In the genomic region with DNA sequence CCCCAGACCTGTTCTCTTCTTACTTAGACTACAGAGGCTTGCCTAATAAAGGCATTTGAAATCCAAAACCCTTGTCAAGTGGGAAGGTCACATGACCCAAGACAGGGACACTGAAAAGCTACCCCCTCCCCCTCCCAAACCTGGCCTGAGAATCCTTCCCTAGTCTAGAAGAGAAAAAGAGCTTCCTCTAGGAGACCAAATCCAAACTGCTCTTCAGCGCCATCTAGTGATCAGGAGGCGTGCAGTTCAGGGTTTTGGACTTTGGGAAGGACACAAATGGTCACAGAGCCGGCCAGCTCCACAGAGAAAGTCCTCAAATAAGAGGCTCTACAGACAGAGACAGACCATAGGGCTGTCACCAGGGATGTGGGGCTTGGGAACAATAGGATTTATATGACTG, we compare ENCODE assay signal across 8 mouse cellular contexts. TPM values are rescaled to one million over a fixed set of nuclear protein-coding genes. Genes with fewer than 3 reads are reported as not detected.
DNase-seq lines count a peak whose midpoint lies in the region; ATAC-seq and TF ChIP-seq lines count a peak whose summit lies in the region.

No protein-coding gene starts in this region.

- H3K4me1 ChIP-seq in E14TG2a.4 (replicated peaks; ENCODE audit: low read depth, low read length) = 0 out of 2 replicates have a peak, but pooled peaks cover 6% of the 10 kb centered on the region

- no peaks in the 10 kb centered on the region for H3K27me3 ChIP-seq in E14TG2a.4 (ENCODE audit: insufficient read depth, low read length)

- no peak overlapping the region for H3K27ac ChIP-seq in layer of hippocampus, adult 2 months

- H3K36me3 ChIP-seq in E14TG2a.4 (ENCODE audit: insufficient read depth, low read length) = no peaks in the 10 kb centered on the region

- H3K9me3 ChIP-seq in E14TG2a.4 (ENCODE audit: low read length) = peaks cover 32% of the 10 kb centered on the region

- ATAC-seq in activated CD4-positive, CD25-positive, alpha-beta regulatory T cell, adult 4 months = no peak

- DNase-seq in ZHBTc4 (ENCODE audit: low read depth, low spot score) = peak; percentile 90
- peak; percentile 29 to 72 for DNase-seq in cerebellum, postnatal 4 days (ENCODE audit: low spot score in 2 of 2)
- DNase-seq in gastrocnemius, postnatal 4 days (ENCODE audit: low spot score in 2 of 2) = peak; percentile 38 to 50
- peak; percentile 53 to 78 for DNase-seq in layer of hippocampus, adult 2 months (ENCODE audit: low spot score in 2 of 2)
- peak; percentile 77 for DNase-seq in lung, postnatal 14 days
- DNase-seq in retina, postnatal 7 days (ENCODE audit: low read depth, low spot score) = peak; percentile 85

- H3K4me3 ChIP-seq in E14TG2a.4 (replicated peaks; ENCODE audit: low read length) = no peak overlapping the region
- H3K4me3 ChIP-seq in layer of hippocampus, adult 2 months = no peak overlapping the region

- peak; percentile 92 for TF ChIP-seq CTCF in E14TG2a.4 (conservative IDR thresholded peaks at IDR 0.05; ENCODE audit: low read length)
- TF ChIP-seq CTCF in layer of hippocampus, adult 2 months (conservative IDR thresholded peaks at IDR 0.05) = peak; percentile 96

RNA-seq across cellular contexts. Expression of gene Gm29666, which starts 28.2 kb away (rescaled TPM):
- total RNA-seq in gastrocnemius, postnatal 4 days (2021) = under 1 TPM; 0.22 to 0.29 TPM
- 1 to 10 TPM; 1.4 to 1.7 TPM for total RNA-seq in layer of hippocampus, adult 2 months (2021)
- under 1 TPM; 0.55 to 0.89 TPM for polyA plus RNA-seq in activated CD4-positive, CD25-positive, alpha-beta regulatory T cell, adult 4 months (2017; shearing (Covaris generic))

RNA-seq across cellular contexts. Expression of gene Nup50, which starts 31.6 kb away (rescaled TPM):
- total RNA-seq in gastrocnemius, postnatal 4 days (2021) = 10 to 100 TPM; 21.0 to 23.5 TPM
- total RNA-seq in layer of hippocampus, adult 2 months (2021) = 10 to 100 TPM; 32.0 to 33.3 TPM
- polyA plus RNA-seq in activated CD4-positive, CD25-positive, alpha-beta regulatory T cell, adult 4 months (2017; shearing (Covaris generic)) = 10 to 100 TPM; 22.9 to 24.2 TPM

RNA-seq across cellular contexts. Expression of gene Phf21b, which starts 35.8 kb away (rescaled TPM):
- 1 to 10 TPM in 1 of 2 experiments, under 1 TPM in 1; 0.57 to 2.1 TPM for total RNA-seq in gastrocnemius, postnatal 4 days (2021)
- 10 to 100 TPM in 1 of 2 experiments, 1 to 10 TPM in 1; 8.8 to 11.9 TPM for total RNA-seq in layer of hippocampus, adult 2 months (2021)
- 1 to 10 TPM; 1.1 to 1.4 TPM for polyA plus RNA-seq in activated CD4-positive, CD25-positive, alpha-beta regulatory T cell, adult 4 months (2017; shearing (Covaris generic))
